Mouse (Mus musculus) testis, postnatal 14 days (tissue): ENCODE results near the gene AI464131.

ENCODE experiments used
- DNase-seq: peaks from one replicate; pipeline ENCODE4 v3.0.0; 2021; ENCODE audit warnings: low spot score

The AI464131 gene

DNA sequence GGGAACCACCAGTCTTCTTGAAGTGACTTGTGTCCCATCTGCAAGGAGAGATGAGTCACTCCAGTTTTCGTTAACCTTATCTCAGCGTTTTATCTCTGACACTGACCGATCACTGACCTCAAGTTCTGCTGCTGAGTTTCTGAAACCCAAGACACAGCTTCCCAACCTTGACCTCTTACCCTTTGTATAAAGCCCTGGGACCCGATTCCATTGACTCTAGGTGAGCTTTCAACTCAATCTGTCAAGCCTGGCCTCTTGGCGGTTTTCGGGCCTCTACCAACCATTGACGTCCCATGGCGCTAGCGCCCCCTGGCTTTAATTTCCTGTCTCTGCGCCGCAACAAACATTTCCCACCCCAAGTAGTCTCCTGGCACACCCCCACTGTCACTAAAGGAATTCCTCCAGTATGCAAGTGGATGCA, 2.3 kb upstream of the AI464131 start:
- no peak for DNase-seq

DNA sequence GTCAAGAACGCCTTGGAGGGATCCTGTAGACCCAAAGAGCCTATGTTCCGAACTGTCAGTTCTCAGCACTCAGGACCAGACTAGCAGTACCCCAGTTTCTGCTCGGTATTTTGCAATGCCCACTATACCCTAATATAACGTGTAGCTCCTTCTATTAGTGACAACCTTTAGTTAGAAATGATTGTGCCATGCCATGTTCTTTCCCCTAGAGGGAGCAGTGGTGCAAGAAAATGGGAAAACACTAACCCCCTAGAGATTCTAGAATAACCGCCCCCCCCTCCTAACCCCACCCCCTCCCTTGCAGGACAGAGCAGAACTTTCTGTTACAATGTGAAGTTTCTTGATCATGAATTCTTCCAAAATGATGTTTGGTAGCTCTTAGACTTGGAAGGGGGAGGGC, 1.4 kb upstream of the AI464131 start:
- DNase-seq = no peak

DNA sequence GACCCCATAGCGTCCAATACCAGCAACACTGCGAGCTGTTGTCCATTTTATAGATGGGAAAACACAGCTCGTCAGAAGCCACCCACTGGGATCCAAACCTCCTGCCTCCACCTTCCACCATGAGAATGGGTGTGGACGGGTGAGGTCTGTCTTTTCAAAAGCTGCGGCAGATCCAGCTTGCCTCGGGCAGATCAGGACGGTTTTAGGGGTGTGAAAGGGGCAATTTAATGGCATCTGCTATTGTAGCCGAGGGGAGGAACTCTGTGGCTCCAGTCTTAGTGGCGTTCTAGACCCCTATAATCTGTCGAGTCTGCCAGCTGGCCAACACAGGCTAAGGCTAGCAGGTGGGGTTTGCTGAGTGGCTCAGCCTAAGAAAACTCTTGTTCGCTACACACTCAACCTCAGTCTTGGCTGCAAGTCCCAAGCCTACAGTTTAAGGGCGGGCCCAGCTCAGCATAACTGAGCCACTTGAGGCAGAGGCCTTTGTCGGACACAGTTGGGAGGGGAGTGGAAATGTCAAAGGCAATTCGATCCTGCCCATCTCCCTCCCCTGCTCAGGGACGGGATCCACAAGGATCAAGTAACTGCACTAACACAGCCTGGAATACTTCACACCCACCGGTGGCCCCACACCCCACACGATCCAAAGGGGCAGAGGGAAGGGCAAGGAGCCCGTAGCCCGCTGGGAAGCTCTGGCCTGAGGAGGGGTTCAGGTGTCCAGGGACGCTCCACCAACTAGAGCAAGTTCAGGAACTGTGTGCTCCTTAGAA, 520 bp downstream of the AI464131 start:
- no peak for DNase-seq

GRCm38 (mm10) chr4:41500787-41501186, 2.1 kb downstream of the AI464131 start:
- DNase-seq = no peak

- DNase-seq = no peak
Observed at GRCm38 (mm10) chr4:41499619-41500018, 3.3 kb downstream of the AI464131 start.

- DNase-seq = no peak
Observed at GRCm38 (mm10) chr4:41498921-41499391, 3.9 kb downstream of the AI464131 start.

DNA sequence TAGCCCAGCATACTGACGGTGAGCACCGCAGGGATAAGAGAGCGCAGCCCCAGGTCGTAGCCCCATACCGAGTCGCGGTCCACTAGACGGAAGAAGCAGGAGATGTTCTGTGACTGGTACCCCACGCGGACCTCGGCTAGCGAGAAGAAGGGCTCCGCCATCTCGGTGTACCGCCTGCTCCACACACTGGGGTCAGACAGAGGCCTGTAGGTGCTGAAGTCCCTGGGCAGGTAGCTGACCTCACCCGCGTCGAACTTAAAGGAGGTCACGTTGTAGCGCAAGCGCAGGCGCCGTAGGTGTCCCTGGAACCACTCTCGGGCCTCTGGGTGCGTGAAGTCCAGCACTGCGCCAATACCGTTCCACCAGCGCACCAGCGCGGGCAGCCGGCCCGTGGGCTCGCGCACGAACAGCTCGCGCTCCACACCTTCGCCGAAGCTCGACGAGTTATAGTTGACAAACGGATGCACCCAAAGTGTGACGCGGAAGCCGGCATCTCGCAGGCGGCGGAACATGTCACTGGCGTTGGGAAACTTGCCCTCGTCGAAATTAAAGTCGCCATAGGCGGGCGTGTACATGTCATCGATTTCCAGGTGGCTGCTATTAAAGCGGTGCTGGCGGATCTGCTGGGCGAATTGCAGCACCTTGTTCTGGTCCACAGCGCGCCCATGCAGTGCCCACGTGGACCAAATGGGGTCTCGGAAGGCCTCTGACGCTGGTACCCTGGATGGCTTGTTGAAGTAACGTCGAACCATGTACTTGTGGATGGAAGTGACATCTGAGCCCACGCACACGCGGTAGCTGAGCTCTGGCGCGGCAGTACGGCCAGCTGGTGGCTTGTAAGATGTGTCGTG, 4.7 kb downstream of the AI464131 start:
- no peak for DNase-seq

DNA sequence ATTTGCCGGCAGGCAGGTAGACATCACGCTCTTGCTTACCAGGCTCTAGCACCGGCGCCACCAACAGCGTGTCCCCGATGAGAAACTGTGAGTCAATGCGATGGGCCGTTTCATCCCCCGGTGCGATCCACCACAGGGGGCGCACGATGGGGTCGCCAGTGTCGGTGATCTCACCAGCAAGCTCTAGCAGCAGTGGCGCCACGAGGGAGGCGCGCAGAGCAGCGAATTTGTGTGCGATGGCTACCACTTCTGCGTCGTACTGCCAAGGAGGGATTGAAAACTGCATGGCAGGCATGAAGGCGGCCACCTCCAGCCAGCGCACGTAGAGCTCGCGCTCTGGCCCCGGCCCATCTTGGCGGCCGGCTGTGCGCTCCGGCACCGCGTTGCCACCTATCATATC, 5.3 kb downstream of the AI464131 start:
- DNase-seq = no peak

DNA sequence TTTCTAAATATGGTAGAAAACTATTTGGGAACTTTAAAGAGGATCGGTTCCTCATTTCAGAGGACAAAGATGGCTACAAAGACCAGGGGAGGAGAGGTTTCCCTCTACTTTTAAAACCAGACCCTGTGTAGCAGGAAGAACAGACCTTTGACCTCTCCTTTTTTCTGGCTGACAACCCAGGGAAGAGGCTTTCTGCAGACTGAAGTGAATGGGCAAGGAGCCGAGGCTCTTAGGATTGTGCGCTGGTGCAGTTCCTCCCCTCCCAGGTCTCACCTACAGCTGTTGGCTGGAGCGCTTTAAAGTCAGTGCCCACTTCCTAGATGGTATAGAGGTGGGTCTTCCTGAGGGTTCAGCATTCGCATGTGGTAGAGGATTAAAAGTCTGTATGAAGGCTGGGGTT, 5.8 kb downstream of the AI464131 start:
- DNase-seq = no peak

GRCm38 (mm10) chr4:41495850-41496249, 7.0 kb downstream of the AI464131 start:
- no peak for DNase-seq

GRCm38 (mm10) chr4:41495076-41495475, 7.8 kb downstream of the AI464131 start:
- DNase-seq = no peak

DNA sequence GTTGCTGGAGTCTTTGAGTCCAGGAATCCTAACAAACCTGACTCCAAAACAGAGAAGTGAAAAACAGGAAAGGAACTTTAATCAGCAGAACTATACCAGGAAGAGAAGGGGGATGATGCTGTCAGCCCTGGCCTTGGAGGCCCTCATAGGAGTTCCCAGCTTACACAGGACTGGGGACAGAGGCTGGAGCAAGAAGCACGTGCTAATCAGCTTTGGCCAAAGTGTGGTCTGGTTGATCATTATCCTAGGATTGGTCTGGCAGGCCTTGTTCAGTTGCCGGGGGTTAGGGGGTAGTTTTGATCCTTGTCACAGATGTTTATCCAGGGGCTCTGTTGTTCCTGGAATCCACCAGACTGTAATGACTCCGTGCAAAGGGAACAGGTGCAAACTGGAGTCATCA, 8.5 kb downstream of the AI464131 start:
- DNase-seq = no peak

- DNase-seq = no peak
Observed at GRCm38 (mm10) chr4:41493464-41494116, 9.3 kb downstream of the AI464131 start.

DNA sequence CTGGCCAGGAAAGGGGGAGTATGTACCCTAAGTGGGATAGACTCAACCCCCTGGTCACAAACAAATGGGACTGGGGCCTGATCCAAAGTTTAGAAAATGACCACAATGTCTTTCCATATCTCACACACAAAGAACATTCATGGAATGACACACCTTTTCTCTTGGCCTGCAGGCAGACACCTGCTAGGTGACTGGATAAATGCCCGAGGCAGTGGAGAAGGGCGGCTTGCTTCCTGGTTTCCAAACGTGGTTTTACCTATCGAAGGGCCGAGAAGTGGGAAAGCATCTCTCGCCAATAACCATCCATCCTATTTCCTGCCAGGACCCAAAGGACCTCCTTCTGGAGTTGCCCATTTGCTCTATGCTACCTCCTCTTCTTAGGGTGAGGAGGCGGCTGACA, 9.9 kb downstream of the AI464131 start:
- no peak for DNase-seq

- peak; percentile 68 for DNase-seq
Observed at GRCm38 (mm10) chr4:41481601-41482017, 21.3 kb downstream of the AI464131 start.

- DNase-seq = peak; percentile 59
Observed at GRCm38 (mm10) chr4:41480254-41480653, 22.6 kb downstream of the AI464131 start.

- no peak for DNase-seq
Observed at GRCm38 (mm10) chr4:41479456-41479804, 23.4 kb downstream of the AI464131 start.

GRCm38 (mm10) chr4:41478751-41479455, 24.0 kb downstream of the AI464131 start:
- DNase-seq = no peak

DNA sequence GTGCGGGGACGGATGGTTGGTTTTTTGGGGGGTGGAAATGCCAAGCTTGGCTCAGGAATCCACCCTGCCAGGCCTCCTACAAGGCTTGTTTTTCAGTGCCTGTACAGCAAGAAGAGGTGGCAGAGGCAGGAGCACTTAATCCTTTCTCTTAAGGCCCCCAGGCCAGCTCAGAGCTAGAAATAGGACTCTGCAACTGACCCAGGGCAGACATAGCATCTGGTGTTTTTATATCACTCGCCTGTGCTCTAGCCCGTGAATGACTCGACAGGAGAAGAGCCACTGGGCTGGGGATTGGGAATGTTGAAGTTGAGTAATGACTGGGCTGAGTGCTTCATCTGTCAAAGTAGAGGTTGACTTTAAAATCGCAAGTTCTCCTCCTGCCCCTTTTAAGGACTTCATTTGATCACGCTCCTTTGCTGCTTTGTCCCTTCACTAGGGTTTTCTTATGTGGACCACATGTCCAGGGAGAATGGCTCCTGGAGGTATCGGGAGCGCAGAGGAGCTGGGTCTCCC, 25.2 kb downstream of the AI464131 start:
- no peak for DNase-seq

DNA sequence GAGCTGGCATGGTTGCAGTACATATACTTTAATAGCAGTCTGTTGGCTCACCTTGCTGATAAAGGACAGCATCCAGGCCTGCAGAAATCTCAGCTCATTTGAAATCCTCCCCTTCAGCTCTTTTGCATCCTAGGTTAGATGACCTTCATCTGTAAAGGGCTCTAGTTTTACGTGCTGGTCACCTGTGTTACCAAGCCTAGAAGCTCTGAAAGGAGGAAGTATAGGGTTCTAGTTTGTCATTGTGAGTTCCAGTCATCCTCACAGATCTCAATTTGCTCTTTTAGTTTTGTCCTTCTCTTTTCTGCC, 31.5 kb downstream of the AI464131 start:
- no peak for DNase-seq

DNA sequence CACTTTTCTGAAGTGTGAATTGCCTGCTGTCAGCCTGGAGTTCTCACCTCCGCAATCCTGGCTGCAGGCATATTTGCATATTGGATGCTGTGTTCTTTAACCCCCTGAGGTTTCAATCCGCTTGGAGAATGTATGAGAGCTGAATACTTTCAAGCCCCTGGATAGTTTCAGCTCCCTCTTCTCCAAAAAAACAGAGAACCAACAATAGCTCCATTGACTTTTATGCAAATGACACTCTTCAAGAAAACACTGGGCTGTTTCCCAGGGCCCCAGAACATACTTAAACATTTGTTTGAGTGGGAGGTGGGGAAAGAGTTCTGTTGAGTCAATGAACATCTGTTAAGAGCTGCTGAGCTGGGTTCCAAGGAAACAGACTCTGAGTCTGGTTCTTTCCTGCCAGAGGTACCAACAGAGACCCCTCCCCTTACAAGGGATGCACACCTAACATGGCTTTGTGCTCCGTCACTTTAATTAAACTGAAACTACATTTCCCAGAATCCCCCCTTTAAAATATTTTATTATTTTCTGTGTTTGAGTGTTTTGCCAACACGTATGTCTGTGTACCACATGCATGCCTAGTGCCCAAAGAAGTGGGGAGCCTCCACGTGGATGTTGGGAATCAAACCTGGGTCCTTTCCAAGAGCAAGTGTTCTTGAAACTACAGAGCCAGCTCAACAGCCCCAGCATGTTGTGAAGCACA, 32.0 kb downstream of the AI464131 start:
- no peak for DNase-seq
